Mouse (Mus musculus) heart, adult 2 months (tissue): ENCODE data around the gene Iyd. TPM values are rescaled to one million over a fixed set of nuclear protein-coding genes. Genes with fewer than 3 reads are reported as not detected.
A peak's percentile ranks its signal among the peaks of the same experiment; 100 is the strongest.

Experiments
- DNase-seq, 2 experiments: peaks; one replicate each; pipeline ENCODE4 v3.0.0; 2021
- H3K27ac ChIP-seq: fragments of 200-600 bp; 2 replicates; pipeline ENCODE4 v1.8.1; 2022
- H3K27me3 ChIP-seq: fragments of 200-500 bp; 2 replicates; pipeline ENCODE4 v1.6.1; 2012; ENCODE audit warnings: mild to moderate bottlenecking, low read length, inconsistent platforms, mixed read lengths; ENCODE audit not compliant: control insufficient read depth, insufficient read depth
- H3K36me3 ChIP-seq: fragments of 200-500 bp; 2 replicates; pipeline ENCODE4 v1.6.1; 2012; ENCODE audit warnings: low read length, inconsistent platforms; ENCODE audit not compliant: control insufficient read depth, insufficient read depth
- H3K4me1 ChIP-seq: fragments of 200-500 bp; 2 replicates; pipeline ENCODE4 v1.6.1; 2011; ENCODE audit warnings: low read length; ENCODE audit not compliant: control insufficient read depth, insufficient read depth
- H3K4me3 ChIP-seq: fragments of 200-600 bp; 2 replicates; pipeline ENCODE4 v1.8.1; 2022
- H3K79me2 ChIP-seq: fragments of 200-500 bp; replicated peaks from 2 replicates; pipeline ENCODE4 v1.6.1; 2012; ENCODE audit warnings: mild to moderate bottlenecking, inconsistent platforms, low read length, moderate library complexity, mixed read lengths; ENCODE audit not compliant: control insufficient read depth, insufficient read depth
- H3K9ac ChIP-seq: fragments of 200-500 bp; 2 replicates; pipeline ENCODE4 v1.6.1; 2012; ENCODE audit warnings: low read depth, mild to moderate bottlenecking, control low read depth, inconsistent platforms, low read length, mixed read lengths
- CTCF ChIP-seq: fragments of 200-600 bp; IDR thresholded peaks from 2 replicates; pipeline ENCODE4 v1.8.1; 2022; ENCODE audit warnings: antibody characterized with exemption, mild to moderate bottlenecking, moderate library complexity
- EP300 ChIP-seq: fragments of 200-500 bp; IDR thresholded peaks from 2 replicates; pipeline ENCODE4 v1.6.1; 2011; ENCODE audit warnings: low read depth, low read length, control low read depth; ENCODE audit not compliant: insufficient read depth
- POLR2A ChIP-seq: fragments of 200-500 bp; IDR thresholded peaks from 2 replicates; pipeline ENCODE4 v1.6.1; 2011; ENCODE audit warnings: mild to moderate bottlenecking, low read depth, low read length, control low read depth; ENCODE audit not compliant: insufficient read depth
- WGBS: fragments of 180-500 bp; shearing (Covaris S2); methylation state at CpG from one replicate; pipeline ENCODE4 v1.1.7; 2018; 5-methylcytosine and 5-hydroxymethylcytosine counted together
- intact Hi-C: fragments of 180-260 bp; cut with DNase I; formaldehyde crosslinking; loops from one replicate; pipeline ENCODE4 v1.15.1; 2025
- polyA plus RNA-seq: library from polyadenylated mRNA; depleted of rRNA; stranded (reverse); fragments of >200 nt; gene quantifications from 2 replicates; pipeline ENCODE4 v1.2.3, GENCODE M21; 2012
- total RNA-seq, 2 experiments: library from RNA; stranded (reverse); gene quantifications; 2 replicates each; pipeline ENCODE4 v1.2.3; 2021

Gene Iyd
- total and polyA plus RNA-seq, 3 experiments: not detected

DNA sequence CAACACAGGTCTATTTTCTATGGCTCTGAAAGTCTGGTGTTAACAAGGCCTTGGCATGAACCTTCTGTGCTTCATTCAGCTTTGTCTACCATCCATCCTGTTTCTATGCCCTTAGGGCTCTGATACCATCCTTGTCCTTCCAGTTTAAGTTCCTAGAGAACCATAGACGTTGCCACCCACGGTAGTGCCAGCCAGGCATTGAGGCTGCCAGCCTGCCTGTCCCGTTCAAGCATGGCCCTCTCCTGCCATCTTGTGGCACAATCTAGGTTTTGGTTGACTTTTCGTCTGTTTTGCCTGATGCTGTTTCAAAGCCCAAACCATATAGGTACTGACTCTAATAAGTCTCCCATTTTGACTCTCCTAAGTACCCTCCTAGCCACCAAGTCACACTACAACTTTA, 8.7 kb upstream of the Iyd start:
- peak; percentile 80; the same call in 1 of the 2 replicates for TF ChIP-seq EP300
- peak; percentile 86 for TF ChIP-seq CTCF
- no peak for TF ChIP-seq POLR2A
- 6% methylated on average over 4 of the region's 4 CpGs for WGBS
- Histone ChIP-seq H3K4me3 (no peak overlapping the region), H3K27ac (no peak overlapping the region), H3K79me2 (no peaks in the 10 kb centered on the region), H3K27me3 (no peaks in the 10 kb centered on the region), H3K4me1 (peaks cover 1% of the 10 kb centered on the region), H3K9ac (no peak overlapping the region), H3K36me3 (no peaks in the 10 kb centered on the region)
- intact Hi-C loops: loop anchor here (1.0 to 10.0 kb wide), 3 partner anchors 198 to 843 kb away; no protein-coding TSS in a partner anchor
- DNase-seq: peak; percentile 59 to 64

DNA sequence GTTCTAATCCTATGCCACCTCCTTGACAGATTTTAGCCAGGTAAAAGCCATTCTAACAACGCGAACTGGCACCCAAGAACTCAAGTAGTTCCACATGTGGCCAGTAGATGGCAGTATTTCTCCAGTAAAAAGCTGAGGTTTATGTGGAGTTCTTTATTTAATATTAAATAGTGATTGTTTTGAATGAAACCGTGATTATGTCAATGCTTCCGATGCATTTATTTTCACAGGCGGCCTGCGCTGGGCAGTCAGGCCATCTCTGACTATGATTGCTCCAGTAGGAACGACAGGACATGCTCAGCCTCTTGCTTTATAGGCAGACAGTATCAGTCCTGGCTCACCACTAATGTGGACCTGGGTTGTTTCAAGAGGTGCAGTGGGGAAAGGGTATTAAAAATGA, 5.6 kb upstream of the Iyd start:
- 0 out of 2 replicates have a peak overlapping the region, but pooled peaks have one; percentile 33 for H3K9ac ChIP-seq
- 3% methylated on average over 7 of the region's 7 CpGs for WGBS
- H3K4me3 ChIP-seq: no peak overlapping the region

DNA sequence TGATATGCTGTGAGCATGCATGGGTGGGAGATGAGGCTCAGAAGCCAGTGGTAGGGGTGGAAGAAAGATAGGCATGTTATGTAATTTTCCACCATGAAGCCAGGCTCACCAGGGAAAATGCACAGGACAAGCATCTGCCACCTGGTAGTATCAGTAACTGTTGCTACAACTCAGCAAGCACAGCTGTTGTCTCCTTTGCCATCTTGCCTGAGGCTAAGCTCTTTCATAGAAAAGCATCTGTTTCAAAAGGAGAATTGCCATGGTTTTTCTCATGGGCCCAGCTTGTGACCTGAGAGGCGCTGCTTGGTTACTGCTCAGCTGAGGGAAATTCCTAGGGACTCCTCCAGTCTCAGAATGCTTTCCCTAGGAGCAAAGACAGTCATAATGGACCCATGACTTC, 3.7 kb upstream of the Iyd start:
- Histone ChIP-seq H3K27me3 (no peaks in the 10 kb centered on the region), H3K36me3 (no peaks in the 10 kb centered on the region), H3K4me1 (peaks cover 1% of the 10 kb centered on the region), H3K27ac (no peak overlapping the region), H3K79me2 (no peaks in the 10 kb centered on the region), H3K4me3 (no peak overlapping the region), H3K9ac (no peak overlapping the region)
- TF ChIP-seq EP300: no peak
- TF ChIP-seq POLR2A: no peak
- no peak for TF ChIP-seq CTCF
- WGBS: 90% methylated on average over 1 of the region's 1 CpGs
- DNase-seq: no peak
- intact Hi-C loops: loop anchor here (10.0 kb wide), 2 partner anchors 798 to 838 kb away; no protein-coding TSS in a partner anchor

More for the DNA sequence above, 5.6 kb upstream of the Iyd start:
- H3K36me3 ChIP-seq: no peaks in the 10 kb centered on the region
- TF ChIP-seq POLR2A (no peak), EP300 (no peak), CTCF (peak; percentile 96; the same call in 1 of the 2 replicates)
- H3K27me3 ChIP-seq: no peaks in the 10 kb centered on the region
- intact Hi-C loops: loop anchor here (1.0 to 10.0 kb wide), 3 partner anchors 410 to 840 kb away; no protein-coding TSS in a partner anchor
- H3K4me1 ChIP-seq: peaks cover 1% of the 10 kb centered on the region
- peak in 1 of 2 experiments; percentile 30 for DNase-seq
- H3K79me2 ChIP-seq: no peaks in the 10 kb centered on the region
- no peak overlapping the region for H3K27ac ChIP-seq

GRCm38 (mm10) chr10:3549384-3549783, 9.3 kb downstream of the Iyd start:
- DNase-seq: no peak
- H3K27ac ChIP-seq: no peak overlapping the region
- intact Hi-C loops: no loop called here
- no peaks in the 10 kb centered on the region for H3K27me3 ChIP-seq
- no peaks in the 10 kb centered on the region for H3K79me2 ChIP-seq
- no peak overlapping the region for H3K4me3 ChIP-seq
- no peak for TF ChIP-seq POLR2A
- no peak for TF ChIP-seq CTCF
- TF ChIP-seq EP300: no peak
- no peaks in the 10 kb centered on the region for H3K4me1 ChIP-seq
- H3K9ac ChIP-seq: no peak overlapping the region
- 65% methylated on average over 2 of the region's 2 CpGs for WGBS
- no peaks in the 10 kb centered on the region for H3K36me3 ChIP-seq

GRCm38 (mm10) chr10:3555128-3555527, 15.1 kb downstream of the Iyd start:
- H3K4me3 ChIP-seq: no peak overlapping the region
- H3K4me1 ChIP-seq: no peaks in the 10 kb centered on the region
- DNase-seq: no peak
- H3K36me3 ChIP-seq: no peaks in the 10 kb centered on the region
- intact Hi-C loops: no loop called here
- no peaks in the 10 kb centered on the region for H3K27me3 ChIP-seq
- no peak overlapping the region for H3K27ac ChIP-seq
- 58% methylated on average over 5 of the region's 5 CpGs for WGBS
- peak; percentile 18; the same call in 1 of the 2 replicates for TF ChIP-seq CTCF
- TF ChIP-seq EP300: no peak
- H3K79me2 ChIP-seq: no peaks in the 10 kb centered on the region
- no peak overlapping the region for H3K9ac ChIP-seq

GRCm38 (mm10) chr10:3556538-3556937, 16.5 kb downstream of the Iyd start:
- no peak for TF ChIP-seq CTCF
- no peak for TF ChIP-seq POLR2A
- intact Hi-C loops: no loop called here
- H3K9ac ChIP-seq: no peak overlapping the region
- H3K4me3 ChIP-seq: no peak overlapping the region
- DNase-seq: no peak
- H3K27ac ChIP-seq: no peak overlapping the region
- H3K27me3 ChIP-seq: no peaks in the 10 kb centered on the region
- 60% methylated on average over 3 of the region's 3 CpGs for WGBS
- no peaks in the 10 kb centered on the region for H3K4me1 ChIP-seq
- H3K36me3 ChIP-seq: no peaks in the 10 kb centered on the region
- H3K79me2 ChIP-seq: no peaks in the 10 kb centered on the region
